Mouse (Mus musculus) spleen, adult 2 months (tissue): ENCODE data around the gene Zfhx2.

Experiments used
- CTCF ChIP-seq: fragments of 200-500 bp; IDR thresholded peaks from 2 replicates; pipeline ENCODE4 v1.5.1; 2011; ENCODE audit warnings: mild to moderate bottlenecking, inconsistent platforms; ENCODE audit not compliant: insufficient read depth, insufficient read length, insufficient replicate concordance; ENCODE audit errors: extremely low read depth
- POLR2A ChIP-seq: fragments of 200-500 bp; IDR thresholded peaks from 2 replicates; pipeline ENCODE4 v1.6.1; 2011; ENCODE audit warnings: low read depth, low read length, inconsistent platforms

DNA sequence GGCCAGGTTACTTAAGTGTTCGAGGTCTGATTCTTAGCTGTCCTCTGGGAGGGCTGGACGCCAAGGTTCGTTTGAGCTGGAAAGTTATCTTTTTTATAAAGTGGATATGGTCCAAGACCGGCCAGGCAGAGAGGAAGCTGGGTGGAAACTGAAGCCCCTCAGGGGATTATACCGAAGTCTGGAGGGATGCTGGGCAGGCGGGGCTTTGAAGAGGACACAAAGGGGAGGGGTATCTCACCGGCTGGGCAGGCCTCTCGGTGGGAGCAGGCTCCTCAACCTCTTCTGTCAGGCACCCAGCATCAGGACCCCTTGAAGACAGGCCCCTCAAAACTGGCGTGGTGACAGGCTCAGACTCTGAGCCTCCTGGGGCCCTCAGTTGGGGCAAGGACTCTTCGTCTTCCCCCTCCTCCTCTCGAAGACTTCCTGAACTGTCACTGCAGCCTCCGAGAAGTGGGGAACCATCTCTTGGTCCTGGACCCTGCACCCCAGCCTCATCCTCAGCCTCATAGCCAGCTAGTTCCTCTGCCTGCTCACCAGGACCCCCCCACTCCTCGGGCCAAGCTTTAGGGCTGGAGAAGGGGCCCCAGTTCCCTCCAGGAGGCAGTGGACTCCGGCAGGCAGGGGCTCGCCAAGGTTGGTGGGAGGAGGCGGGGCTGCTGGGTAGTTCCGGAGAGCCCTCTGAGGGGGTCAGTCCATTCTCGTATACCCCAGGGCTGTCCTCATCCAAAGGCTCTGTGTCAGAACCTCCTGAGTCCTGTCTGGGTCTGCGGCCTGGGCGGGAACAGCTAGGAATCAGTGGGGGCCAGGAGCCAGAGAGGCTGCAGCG lies 17.1 kb upstream of the Zfhx2 start:
- no peak for TF ChIP-seq POLR2A
- no peak for TF ChIP-seq CTCF
